Mouse (Mus musculus) urinary bladder, postnatal 4 days (tissue): ENCODE measurements around the gene D5Ertd579e.
A peak's percentile ranks its signal among the peaks of the same experiment; 100 is the strongest.

ENCODE experiments used
- DNase-seq, 2 experiments: peaks; one replicate each; pipeline ENCODE4 v3.0.0; 2021 to 2022; ENCODE audit warnings: low spot score in 2 of 2

Gene D5Ertd579e

DNA sequence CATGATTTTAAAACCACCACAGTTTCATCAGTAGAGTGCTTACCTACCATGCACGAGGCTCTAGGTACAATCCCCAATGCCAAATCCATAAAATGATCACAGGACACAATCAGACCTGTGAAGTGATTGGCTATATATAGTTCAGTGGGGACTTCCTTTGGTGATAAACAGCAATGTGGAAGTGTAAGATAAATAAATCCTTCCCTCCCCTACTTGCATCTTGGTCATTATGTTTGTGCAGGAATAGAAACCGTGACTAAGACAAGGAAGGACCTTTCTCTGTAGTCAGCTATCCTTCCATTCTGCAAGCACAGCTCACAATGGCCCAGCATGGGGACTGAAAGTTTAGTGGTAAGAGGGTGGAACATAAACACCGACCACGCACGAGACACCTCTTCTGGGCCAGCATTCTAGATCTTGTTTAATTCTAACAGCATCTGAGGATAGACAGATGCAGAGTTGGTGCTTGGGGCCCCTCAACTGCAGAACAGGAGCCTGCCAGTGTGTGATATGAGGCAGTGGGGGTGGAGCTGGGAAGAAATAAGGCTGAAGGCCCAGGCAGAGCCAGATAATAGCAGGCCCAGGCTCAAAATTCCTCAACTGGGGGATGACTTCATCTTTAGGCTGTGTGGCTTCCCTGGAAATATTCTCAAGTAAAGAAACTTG lies 25.0 kb upstream of the D5Ertd579e start:
- no peak for DNase-seq

DNA sequence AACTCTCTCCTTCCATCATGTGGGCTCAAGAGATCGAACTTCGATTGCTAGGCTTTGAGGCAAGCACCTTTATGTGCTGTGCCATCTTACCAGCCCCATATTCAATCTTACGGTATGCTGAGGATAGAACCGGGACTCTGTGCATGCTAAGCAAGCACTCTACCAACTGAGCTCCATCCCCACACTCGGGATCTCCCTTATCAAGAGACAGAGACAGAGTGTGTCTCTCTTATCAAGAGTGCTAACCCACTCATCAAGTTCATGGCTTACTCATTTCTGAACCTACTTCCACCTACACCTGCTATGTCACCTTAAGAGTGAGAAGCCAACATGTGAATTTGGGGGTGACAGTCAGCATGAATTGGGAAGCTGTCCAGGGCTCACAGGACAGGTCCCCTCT lies 24.4 kb upstream of the D5Ertd579e start:
- no peak for DNase-seq

DNA sequence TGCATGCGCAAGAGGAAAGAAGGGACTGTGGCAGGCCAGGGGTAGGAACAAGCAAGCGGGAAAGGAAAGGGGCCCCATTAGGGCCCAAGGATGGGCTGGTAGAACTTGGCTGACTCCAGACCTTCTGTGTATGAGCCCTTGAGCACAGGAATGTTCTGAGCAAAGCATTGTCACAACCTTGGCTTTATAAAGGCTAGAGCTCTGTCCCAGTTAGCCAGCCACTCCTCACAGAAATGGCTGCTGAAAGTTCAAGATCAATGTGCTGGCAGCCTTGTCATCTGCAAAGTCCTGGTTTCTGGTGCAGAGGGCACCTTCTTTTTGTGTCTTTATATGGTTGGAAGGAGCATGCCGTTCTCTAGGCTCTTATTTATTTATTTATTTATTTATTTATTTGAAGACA lies 23.8 kb upstream of the D5Ertd579e start:
- no peak for DNase-seq

DNA sequence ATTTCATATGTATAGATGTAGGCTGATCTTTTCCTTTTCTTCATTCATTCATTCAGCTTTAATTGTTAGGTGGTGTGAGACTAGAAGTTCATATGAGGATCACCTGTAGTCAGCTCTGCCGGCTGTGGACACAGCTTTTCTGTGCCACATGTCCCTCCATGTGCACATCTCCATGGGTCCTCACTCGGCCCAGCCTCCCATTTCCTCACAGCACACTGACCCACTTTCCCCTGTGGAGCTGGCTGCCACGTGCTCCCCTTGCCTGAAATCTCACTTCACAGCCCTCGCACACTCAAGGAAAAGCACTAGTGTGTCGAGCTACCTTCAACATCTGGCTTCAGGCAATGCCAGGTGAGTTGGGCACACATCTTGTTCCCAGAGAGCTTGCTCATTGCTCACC lies 23.3 kb upstream of the D5Ertd579e start:
- no peak for DNase-seq

DNA sequence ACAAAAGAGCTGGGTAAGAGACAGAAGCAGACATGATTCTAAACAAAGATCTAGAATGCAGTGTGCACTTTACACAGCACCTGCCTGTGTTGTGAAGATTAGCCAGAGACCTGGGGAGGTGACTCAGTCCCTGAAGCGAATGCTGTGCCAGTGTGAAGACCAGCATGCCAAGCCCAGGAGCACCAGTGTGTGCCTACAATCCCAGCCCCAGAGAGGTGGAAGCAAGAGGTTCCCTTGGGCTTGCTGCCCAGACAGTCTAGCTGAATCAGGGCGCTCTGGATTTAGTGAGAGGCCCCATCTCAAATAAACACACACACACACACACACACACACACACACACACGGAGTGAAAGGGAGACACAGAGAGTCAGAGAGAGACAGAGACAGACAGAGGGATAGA lies 22.1 kb upstream of the D5Ertd579e start:
- no peak for DNase-seq

DNA sequence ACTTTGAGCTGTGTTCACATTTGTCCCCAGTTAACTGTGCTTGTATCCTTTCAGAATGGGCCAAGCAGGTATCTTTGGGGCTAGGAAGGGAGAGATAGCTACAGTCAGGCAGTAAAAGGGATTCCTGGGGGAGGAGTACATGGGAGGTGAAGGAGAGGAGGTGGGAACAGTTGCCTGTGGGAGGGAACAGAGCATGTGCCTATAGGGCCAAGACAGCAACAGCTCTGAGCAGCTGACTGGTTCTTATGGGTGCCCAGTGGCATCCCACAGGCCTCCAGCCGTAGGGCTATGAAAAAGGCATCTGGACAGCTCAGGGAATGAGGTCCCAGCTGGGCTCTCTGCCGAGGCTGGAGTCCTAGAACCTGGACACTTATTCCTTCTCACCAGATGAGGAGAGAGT lies 21.0 kb upstream of the D5Ertd579e start:
- DNase-seq: no peak

DNA sequence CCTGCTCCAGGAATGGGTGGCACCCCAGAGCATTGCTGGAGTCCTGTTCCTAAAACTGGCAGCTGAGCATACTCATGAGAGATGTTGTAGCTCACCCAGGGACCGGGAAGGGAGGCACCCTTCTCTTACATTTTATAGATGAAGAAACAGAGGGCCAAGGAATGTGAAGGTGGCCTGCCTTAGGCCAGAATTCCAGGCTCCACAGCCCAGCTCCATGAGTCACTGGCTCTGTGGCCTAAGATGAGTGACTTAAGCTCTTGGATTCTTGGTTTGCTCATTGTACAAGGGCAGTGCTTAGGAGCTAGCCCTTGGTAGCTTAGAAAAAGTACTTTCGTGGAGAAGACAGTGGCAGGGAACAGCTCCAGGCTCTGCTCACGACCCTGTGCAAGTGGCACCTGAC lies 19.0 kb upstream of the D5Ertd579e start:
- no peak for DNase-seq

DNA sequence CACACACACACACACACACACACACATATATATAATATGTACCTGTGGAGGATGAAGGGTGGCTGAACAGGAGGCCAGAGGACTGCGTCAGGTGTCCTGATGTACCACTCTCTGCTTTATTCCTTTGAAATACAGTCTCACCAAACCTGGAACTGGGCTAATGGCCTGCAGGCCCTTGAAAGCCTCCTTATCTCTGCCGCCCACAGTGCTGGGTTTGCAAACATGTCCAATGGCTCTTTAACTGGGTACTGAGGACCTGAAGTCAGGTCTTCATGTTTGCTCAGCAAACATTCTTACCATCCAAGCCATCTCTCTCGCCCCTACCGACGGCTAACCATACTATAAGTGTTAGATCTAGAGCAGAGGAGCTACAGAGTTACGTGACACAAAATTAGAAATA lies 17.9 kb upstream of the D5Ertd579e start:
- no peak for DNase-seq

DNA sequence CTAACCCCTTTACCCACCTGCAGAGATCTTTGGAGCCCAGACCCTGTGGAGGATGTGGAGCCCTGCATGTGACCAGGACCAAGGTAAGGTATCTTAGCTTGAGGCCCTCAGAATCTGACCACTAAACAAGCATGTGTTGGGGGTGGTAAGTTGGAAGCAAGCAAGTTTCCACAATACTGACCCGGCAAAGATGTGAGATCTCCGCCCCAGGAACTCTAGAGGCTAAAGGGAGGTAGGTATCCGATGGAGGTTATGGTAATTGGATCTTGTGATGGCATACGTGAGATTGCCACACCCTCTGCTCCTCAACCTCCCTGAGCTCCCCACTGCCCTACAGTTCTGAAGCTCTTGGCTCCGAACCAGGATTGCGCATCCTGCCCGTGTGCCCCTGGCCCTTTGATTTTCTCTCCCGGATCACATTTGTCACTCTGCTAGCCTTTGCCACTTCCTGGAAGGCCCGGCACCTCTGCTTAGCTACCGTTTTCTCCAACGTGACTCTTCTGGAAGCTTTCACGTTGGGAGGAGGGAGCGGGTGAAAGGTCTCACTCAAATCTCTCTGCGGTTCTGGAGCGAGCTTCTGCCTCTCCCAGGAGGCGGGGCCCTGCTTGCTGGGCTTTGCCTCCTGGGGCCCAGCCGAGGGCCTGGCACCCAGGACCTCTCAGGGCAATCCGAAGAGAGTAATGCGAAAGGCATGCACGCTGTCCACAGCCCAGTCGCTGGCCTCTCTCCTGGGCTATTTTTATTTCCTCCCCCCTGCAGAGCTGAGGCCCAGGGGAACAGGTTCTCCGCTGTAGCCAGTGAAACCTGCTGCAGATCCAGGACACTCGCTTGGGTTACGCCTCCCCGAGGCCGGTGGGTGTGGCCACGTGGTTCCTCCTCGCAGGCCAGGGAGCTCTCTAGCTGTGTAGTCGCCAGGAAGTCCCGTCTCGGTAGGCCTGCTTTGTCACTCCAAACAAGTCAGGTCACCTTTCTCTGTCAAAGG lies 17.0 kb upstream of the D5Ertd579e start:
- DNase-seq: peak; percentile 86

DNA sequence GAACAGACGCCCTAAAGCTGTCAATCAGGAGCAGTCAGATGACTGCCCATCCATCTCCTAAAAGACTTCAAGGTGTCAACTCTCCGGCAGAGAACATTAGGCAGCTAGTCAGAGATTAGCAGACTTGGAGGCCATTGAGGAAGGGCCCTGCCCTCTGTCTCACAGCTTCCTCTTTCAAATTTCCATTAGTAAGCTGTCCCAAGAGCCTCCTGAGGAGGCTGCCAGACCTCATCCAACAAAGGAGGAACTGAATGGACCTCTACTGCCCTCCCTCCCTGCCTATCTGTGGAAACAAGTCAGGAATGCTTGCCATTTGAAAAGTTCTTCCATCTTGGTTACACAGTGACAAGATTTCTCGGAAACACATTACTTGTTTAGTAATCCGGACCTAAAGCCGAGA lies 16.0 kb upstream of the D5Ertd579e start:
- DNase-seq: no peak

DNA sequence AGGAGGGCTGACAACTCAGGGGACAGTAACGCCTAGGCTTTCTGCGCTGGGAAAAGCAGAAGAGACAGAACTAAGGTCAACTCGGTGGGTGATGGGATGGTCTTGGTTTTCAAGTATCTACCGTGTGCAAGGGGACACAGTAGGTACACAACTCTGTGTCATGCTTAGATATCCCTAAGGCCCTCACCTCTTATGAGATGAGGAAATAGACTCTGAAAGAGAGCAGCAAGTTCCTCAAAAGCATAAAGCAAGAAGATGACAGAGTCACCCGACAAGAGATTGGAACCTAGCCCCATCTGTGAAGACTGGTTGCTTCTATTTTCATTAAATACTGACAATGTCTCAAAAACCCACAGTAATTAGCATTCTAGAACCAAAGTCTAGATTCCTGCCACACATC lies 10.0 kb upstream of the D5Ertd579e start:
- no peak for DNase-seq

DNA sequence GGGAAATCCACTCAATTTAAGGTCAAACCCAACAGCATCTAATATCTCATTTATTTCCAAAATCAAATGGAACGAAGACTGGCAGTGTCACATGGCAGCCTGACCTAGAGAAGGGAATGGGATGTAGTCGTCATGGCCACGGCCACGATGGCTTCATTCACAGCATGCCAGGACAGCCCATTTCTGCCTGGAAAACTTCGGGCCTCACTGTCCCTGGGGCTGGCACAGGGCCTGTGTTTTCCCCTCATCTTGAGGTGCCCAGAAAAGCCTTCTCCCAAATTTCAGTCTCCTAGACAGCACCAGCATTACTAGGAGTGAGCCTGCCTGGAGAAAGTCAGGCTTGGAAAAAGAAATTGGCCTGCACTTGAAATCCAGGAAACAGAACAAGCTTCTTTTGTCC lies 9.6 kb upstream of the D5Ertd579e start:
- DNase-seq: no peak

DNA sequence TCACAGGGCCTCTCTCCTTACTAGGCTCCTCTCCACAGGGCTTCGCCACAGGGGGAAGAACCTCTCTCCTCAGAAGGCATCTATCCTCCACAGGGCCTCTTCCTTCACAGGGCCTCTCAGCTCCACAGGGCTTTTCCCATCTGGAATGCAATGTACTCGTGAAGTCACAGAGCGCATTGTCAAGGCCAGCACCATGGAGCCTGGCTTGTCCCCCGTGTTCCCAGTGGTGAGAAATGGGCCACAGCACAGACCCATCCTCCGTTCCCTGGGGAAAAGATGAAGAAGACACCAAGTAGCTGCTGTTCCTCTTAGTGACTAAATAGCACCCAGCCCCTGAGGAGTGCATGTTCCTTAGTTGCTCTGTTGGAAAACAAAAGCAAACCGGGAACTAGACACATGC lies 8.9 kb upstream of the D5Ertd579e start:
- DNase-seq: no peak

DNA sequence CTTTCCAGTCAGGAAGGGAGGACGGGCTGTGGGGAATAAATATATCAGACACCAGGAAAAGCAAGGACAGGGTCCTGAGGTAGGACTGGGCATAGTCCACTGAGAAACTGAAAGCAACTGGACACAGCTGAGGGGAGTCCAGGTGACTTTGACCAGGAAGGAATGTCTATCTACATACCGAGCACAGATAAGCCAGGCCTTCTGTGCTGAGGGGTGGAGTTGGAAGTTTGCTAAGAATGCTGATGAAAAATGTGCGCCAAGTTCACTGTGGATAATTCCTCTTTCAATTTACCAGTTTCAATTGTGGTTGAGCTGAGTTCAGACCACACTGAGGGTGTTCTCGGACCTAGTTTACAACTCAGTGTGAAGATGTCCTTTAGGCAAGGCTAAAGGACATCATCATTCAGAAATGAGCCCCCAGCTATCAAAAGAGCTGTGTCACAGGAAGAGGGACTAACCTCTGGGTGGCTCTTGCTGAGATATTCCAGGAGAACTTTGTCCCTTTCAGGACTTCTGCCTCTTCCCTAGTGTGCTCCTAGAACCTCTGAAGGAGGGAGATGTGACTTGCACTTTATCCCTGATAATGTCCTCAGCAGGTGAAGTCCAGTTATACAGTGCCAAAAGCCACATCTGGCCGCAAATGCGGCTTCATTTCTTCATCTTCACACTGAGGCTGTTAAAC lies 5.3 kb upstream of the D5Ertd579e start:
- DNase-seq: no peak

DNA sequence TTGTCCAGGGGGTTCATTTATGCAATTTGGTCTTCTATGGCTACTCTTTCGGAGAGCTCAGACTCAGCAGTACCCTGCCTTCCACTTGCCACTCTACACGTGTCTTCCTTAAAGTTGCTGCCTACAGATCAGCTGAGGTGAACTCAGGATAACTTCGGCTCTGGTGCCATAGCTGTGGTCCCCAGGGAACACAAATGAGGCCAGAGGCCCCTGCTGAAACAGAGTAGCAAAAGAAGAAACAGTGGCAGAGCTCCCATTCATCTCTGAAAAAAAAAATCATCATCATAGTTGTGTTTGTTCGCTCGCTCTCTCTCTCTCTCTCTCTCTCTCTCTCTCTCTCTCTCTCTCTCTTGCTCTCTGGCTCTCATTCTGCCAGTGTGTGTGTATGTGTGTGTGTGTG lies 2.9 kb upstream of the D5Ertd579e start:
- no peak for DNase-seq

DNA sequence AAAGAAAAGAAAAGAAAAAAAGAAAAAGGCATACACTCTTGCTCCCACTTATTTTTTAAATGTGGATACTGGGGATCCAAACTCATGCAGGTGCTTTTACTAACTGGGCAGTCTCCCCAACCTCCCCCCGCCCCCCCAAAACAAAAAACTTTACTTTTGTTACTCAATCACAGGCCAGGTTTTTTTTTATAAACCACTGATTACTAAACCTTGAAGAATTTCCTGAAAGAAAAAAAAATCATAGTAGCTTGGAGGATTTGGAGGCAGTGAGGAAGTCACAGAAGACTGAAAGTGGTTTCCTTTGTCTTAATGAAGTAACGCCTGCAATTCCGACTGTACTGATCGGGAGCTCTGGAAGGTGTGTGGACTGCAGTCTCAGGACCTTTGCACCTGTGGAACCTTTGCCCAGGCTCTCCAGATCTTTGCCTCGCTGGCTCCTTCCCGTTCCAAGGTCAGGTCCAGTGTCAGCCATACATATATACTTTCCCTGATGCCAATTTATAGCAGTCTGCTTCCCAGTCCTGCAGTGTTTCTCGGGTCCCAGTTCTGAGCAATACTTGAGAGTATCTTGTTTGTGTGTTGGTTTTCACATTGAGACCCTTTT lies 2.3 kb upstream of the D5Ertd579e start:
- DNase-seq: no peak

DNA sequence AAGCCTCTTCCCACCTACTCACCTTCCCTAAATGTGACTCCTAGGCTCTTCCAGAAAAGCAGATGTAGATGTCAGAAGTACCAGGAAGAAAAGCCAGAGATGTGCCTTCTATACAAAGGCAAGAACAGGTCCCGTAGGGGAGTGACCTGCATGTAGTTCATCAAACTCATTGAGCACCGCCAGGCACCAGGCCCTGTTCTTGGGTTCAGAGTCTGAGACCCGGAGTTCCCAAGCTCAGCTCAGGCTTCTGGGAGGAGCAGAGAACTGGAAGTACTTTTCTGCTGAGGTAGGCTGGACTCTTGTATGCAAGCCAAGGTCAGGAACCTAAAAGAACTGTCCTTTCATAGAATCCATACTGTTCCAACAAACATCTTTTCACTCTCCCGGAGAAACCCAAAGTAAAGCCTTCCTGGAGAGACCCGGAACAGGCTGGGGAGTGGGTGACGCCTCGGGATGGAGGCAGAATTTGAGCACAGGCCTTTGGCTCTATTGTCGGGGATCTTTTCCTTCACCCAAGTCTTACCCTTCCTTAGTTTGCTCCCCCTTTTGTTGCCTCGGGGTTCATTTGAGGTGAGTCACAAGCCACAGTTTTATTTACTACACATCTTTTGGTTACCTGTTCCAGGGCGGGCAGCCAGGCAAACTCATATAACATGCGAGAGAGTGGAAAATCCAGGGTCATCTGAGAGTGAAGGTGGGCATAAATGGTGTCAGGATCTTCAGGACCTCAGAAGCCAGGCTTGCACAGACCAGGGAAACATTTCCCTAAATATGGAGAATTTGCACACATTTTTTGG lies 878 bp upstream of the D5Ertd579e start:
- DNase-seq: peak in 1 of 2 experiments; percentile 33

DNA sequence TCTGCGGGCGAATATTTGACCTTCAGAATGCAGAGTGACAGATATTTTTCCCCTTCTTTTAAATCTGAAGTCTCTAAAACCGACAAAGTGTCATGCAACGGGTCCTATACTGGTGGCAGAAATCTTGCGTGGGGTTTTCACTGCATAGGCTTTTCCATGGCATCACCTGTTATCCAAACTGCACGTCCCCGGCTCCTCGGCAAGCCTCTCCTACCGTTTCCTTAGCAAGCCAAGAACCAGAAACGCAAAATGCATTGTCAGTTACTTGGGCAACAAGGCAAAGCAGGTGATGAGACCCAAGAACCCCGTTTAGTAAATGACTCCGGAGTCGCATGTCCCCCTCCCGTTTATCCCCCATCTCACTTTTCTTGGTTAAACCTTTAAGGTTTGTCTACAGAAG lies 819 bp downstream of the D5Ertd579e start:
- DNase-seq: no peak

DNA sequence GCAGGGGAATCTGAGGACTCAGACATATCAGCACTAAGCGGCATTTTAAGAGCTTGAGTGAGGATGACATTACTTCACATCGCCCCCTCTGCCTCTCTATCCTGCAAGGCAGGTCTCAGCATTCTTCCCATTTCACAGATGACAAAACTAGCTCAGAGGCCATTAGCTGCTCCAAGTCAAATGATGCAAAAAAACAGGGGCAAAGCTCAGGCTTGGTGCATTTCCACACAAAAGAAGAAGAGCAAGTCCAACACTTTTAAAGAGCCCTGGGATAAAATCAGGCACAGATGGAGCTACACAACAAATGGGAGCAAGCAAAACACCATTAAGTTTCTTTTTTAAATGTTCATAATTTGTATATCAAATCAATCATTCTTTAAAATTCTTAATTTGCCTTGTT lies 2.2 kb downstream of the D5Ertd579e start:
- no peak for DNase-seq

DNA sequence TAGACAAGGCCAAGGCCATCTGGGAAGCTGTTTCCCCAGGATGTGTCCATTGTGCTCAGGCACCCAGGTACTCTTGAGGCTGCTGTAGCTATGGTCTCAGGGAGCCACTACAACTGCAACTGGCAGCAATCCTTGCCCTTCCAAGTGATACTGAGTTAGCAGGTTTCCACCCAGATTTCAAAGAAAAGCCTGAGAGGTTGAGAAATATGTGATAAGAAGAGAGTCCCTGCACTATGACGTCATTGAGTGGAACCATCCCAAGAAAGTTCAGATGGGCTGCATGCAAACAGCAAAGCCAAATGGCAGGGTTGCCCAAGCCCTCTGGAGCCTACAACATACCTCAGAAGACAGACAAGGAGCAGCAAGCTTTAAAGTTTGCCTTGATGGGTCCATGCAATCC lies 4.4 kb downstream of the D5Ertd579e start:
- DNase-seq: no peak

DNA sequence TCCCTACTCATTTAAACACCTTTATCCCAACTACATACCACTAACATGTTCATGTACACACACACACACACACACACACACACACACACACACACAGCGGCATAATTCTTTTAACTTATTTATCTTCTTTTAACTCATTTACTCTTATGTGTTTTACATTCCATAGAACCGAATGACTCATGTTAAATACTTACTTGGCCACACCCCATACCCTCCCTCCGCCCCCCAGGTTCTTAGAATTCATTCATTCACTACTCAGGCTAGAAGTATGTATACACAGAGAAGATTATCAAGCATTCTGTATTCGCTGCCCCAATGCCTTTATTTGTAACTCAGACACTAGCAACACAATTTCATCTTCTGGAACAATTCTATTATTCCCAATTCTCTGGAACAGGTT lies 10.7 kb downstream of the D5Ertd579e start:
- no peak for DNase-seq
